Mouse (Mus musculus) heart, postnatal 0 days (tissue): Measurements from ENCODE around the gene Cd160.

Source experiments
- CTCF ChIP-seq: IDR thresholded peaks from 2 replicates; pipeline ENCODE4 v1.5.1; 2016; ENCODE audit warnings: antibody characterized with exemption, control low read depth, low read depth
- EP300 ChIP-seq: IDR thresholded peaks from 2 replicates; pipeline ENCODE4 v1.6.1; 2016; ENCODE audit warnings: antibody characterized with exemption, low read depth

DNA sequence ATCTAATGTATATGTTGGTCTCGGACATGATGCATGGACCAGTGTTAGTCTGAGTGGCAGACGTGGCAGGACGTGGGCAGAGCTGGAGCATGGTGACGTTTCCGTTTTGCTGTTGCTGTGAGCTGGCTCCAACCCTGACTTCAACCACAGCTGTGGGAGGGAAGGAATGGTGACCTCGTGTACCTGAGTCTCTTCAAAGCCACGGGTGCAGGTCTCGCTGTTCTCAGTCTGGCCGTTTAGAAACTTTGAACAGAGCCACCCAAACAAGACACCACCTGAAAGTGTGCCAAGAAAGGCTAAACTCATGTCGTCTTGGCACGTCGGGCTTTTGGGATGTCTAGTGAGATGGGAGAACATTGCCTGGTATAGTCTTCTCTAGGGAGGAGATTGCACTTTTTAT lies 17.8 kb upstream of the Cd160 start:
- TF ChIP-seq CTCF = no peak
- TF ChIP-seq EP300 = no peak
